8 mouse cellular contexts compared by ENCODE assay signal in genomic region chr9:36968713-36969112, GRCm38 (mm10).
DNase-seq lines count a peak whose midpoint lies in the region; ATAC-seq and TF ChIP-seq lines count a peak whose summit lies in the region.

No protein-coding gene starts in this region.

- H3K4me2 ChIP-seq in CH12.LX (ENCODE audit: insufficient read depth, low read depth, poor library complexity, severe bottlenecking), result no peak overlapping the region
- no peak overlapping the region for H3K4me2 ChIP-seq in forebrain, postnatal 0 days (ENCODE audit: low read depth)
- no peak overlapping the region for H3K4me2 ChIP-seq in neural tube, embryonic 15.5 days

- no peaks in the 10 kb centered on the region for H3K27me3 ChIP-seq in heart, adult 2 months (ENCODE audit: control insufficient read depth, insufficient read depth, low read length)
- H3K27me3 ChIP-seq in heart, embryonic 10.5 days (ENCODE audit: insufficient read depth, poor library complexity, severe bottlenecking), result peaks cover 9% of the 10 kb centered on the region; the same call in 1 of the 2 replicates
- H3K27me3 ChIP-seq in CH12.LX (replicated peaks), result peaks cover 7% of the 10 kb centered on the region
- H3K27me3 ChIP-seq in forebrain, postnatal 0 days (ENCODE audit: insufficient read depth, low read length), result no peaks in the 10 kb centered on the region
- peaks cover 83% of the 10 kb centered on the region for H3K27me3 ChIP-seq in limb, embryonic 10.5 days (ENCODE audit: low read depth, poor library complexity, severe bottlenecking)
- H3K27me3 ChIP-seq in neural tube, embryonic 15.5 days (replicated peaks), result no peaks in the 10 kb centered on the region

- intact Hi-C loops in heart, adult 2 months (cut with DNase I), result loop anchor here (1.0 to 10.0 kb wide), 3 partner anchors 52 to 356 kb away; no protein-coding TSS in a partner anchor

- H3K27ac ChIP-seq in heart, adult 2 months, result no peak overlapping the region
- H3K27ac ChIP-seq in heart, embryonic 10.5 days, result no peak overlapping the region
- no peak overlapping the region for H3K27ac ChIP-seq in CH12.LX (ENCODE audit: insufficient read depth, low read depth)
- H3K27ac ChIP-seq in forebrain, postnatal 0 days (ENCODE audit: low read depth, low read length), result no peak overlapping the region
- no peak overlapping the region for H3K27ac ChIP-seq in limb, embryonic 10.5 days
- no peak overlapping the region for H3K27ac ChIP-seq in neural tube, embryonic 15.5 days (replicated peaks)

- dilution Hi-C loops in CH12.LX (cut with MboI; ENCODE audit: extremely low pct_ligation_motif_present, extremely low pct_unique_long_range_greater_than_20kb, low sequenced_read_pairs), result no loop called here

- no peaks in the 10 kb centered on the region for H3K79me2 ChIP-seq in heart, adult 2 months (replicated peaks; ENCODE audit: control insufficient read depth, insufficient read depth, low read length)
- no peaks in the 10 kb centered on the region for H3K79me2 ChIP-seq in CH12.LX (replicated peaks; ENCODE audit: control insufficient read depth, extremely low read depth, insufficient read depth, poor library complexity, severe bottlenecking)

- H3K36me3 ChIP-seq in heart, adult 2 months (ENCODE audit: control insufficient read depth, insufficient read depth, low read length), result no peaks in the 10 kb centered on the region
- no peaks in the 10 kb centered on the region for H3K36me3 ChIP-seq in heart, embryonic 10.5 days
- H3K36me3 ChIP-seq in CH12.LX (replicated peaks in 1 of 2; ENCODE audit: control insufficient read depth in 1 of 2, insufficient read depth in 1 of 2, low read length in 1 of 2), result no peaks in the 10 kb centered on the region
- no peaks in the 10 kb centered on the region; the same call in 1 of the 2 replicates for H3K36me3 ChIP-seq in forebrain, postnatal 0 days (ENCODE audit: insufficient read depth)
- H3K36me3 ChIP-seq in limb, embryonic 10.5 days, result no peaks in the 10 kb centered on the region
- H3K36me3 ChIP-seq in neural tube, embryonic 15.5 days, result 0 out of 2 replicates have a peak, but pooled peaks cover 5% of the 10 kb centered on the region

- TF ChIP-seq POLR2A in heart, adult 2 months (IDR thresholded peaks at IDR 0.05; ENCODE audit: insufficient read depth, low read depth, low read length), result no peak
- no peak for TF ChIP-seq POLR2A in CH12.LX (IDR thresholded peaks at IDR 0.05; ENCODE audit: low read depth, low read length)

- in situ Hi-C loops in CH12.LX (cut with MboI; ENCODE audit: low pct_ligation_motif_present, low pct_unique_long_range_greater_than_20kb, low sequenced_read_pairs), result no loop called here

- peak; percentile 65 for ATAC-seq in forebrain, postnatal 0 days
- 0 out of 2 replicates have a peak, but pooled peaks have one; percentile 28 for ATAC-seq in neural tube, embryonic 15.5 days (ENCODE audit: low FRiP score)

- peak; percentile 8 for TF ChIP-seq RAD21 in CH12.LX (IDR thresholded peaks at IDR 0.05; ENCODE audit: low read depth, low read length)

- peak; percentile 86 for TF ChIP-seq CTCF in heart, adult 2 months (IDR thresholded peaks at IDR 0.05)
- TF ChIP-seq CTCF in CH12.LX (conservative IDR thresholded peaks at IDR 0.05 in 1 of 2, IDR thresholded peaks at IDR 0.05 in 1 of 2; ENCODE audit: low read depth in 2 of 2, low read length in 2 of 2), result peak; percentile 71 to 73
- TF ChIP-seq CTCF in forebrain, postnatal 0 days (IDR thresholded peaks at IDR 0.05; ENCODE audit: low read depth), result peak; percentile 89

- DNase-seq in heart, adult 2 months, result peak; percentile 26 to 39
- no peak for DNase-seq in heart, embryonic 10.5 days (ENCODE audit: low spot score)
- DNase-seq in CH12.LX (ENCODE audit: extremely low read depth), result peak; percentile 61
- peak; percentile 47 to 49 for DNase-seq in cerebellum, adult 18-20 months
- DNase-seq in forebrain, postnatal 0 days, result peak; percentile 77
- DNase-seq in limb, embryonic 10.5 days (ENCODE audit: low spot score), result peak; percentile 75
- no peak for DNase-seq in spleen, postnatal 4 days (ENCODE audit: low spot score in 2 of 2)

- H3K4me3 ChIP-seq in heart, adult 2 months, result no peak overlapping the region
- H3K4me3 ChIP-seq in heart, embryonic 10.5 days, result no peak overlapping the region
- H3K4me3 ChIP-seq in CH12.LX (replicated peaks in 1 of 3; ENCODE audit: low read depth in 2 of 3, low read length in 2 of 3, poor library complexity in 1 of 3), result no peak overlapping the region
- H3K4me3 ChIP-seq in forebrain, postnatal 0 days (ENCODE audit: low read depth, low read length), result no peak overlapping the region
- H3K4me3 ChIP-seq in limb, embryonic 10.5 days, result no peak overlapping the region
- H3K4me3 ChIP-seq in neural tube, embryonic 15.5 days (replicated peaks), result no peak overlapping the region

- WGBS in heart, adult 2 months, result 47% methylated on average over 7 of the region's 7 CpGs
- 49% methylated on average over 7 of the region's 7 CpGs for WGBS in heart, embryonic 10.5 days
- WGBS in forebrain, postnatal 0 days, result 33% methylated on average over 7 of the region's 7 CpGs
- 48% methylated on average over 7 of the region's 7 CpGs for WGBS in limb, embryonic 10.5 days
- WGBS in neural tube, embryonic 15.5 days, result 44% methylated on average over 7 of the region's 7 CpGs

- no peak for TF ChIP-seq EP300 in heart, adult 2 months (IDR thresholded peaks at IDR 0.05; ENCODE audit: insufficient read depth, low read depth, low read length)
- TF ChIP-seq EP300 in CH12.LX (IDR thresholded peaks at IDR 0.05; ENCODE audit: low read length), result no peak

- no peak overlapping the region for H3K9ac ChIP-seq in heart, adult 2 months (ENCODE audit: low read depth, low read length)
- no peak overlapping the region for H3K9ac ChIP-seq in CH12.LX (ENCODE audit: insufficient read depth, low read depth)
- no peak overlapping the region for H3K9ac ChIP-seq in forebrain, postnatal 0 days
- H3K9ac ChIP-seq in neural tube, embryonic 15.5 days (replicated peaks), result no peak overlapping the region

- no peaks in the 10 kb centered on the region; the same call in 1 of the 2 replicates for H3K4me1 ChIP-seq in heart, adult 2 months (ENCODE audit: control insufficient read depth, insufficient read depth, low read length)
- H3K4me1 ChIP-seq in heart, embryonic 10.5 days, result peaks cover 22% of the 10 kb centered on the region
- H3K4me1 ChIP-seq in CH12.LX (ENCODE audit: control insufficient read depth in 1 of 2, insufficient read depth in 2 of 2), result peaks cover 0 to 19% of the 10 kb centered on the region in 2 experiments; a peak in 1 of 4 replicates
- H3K4me1 ChIP-seq in forebrain, postnatal 0 days (ENCODE audit: insufficient read depth), result no peaks in the 10 kb centered on the region
- peaks cover 43% of the 10 kb centered on the region for H3K4me1 ChIP-seq in limb, embryonic 10.5 days
- H3K4me1 ChIP-seq in neural tube, embryonic 15.5 days, result peaks cover 37% of the 10 kb centered on the region

- H3K9me3 ChIP-seq in heart, embryonic 10.5 days, result no peaks in the 10 kb centered on the region
- no peaks in the 10 kb centered on the region for H3K9me3 ChIP-seq in CH12.LX (replicated peaks; ENCODE audit: low read length)
- no peaks in the 10 kb centered on the region for H3K9me3 ChIP-seq in forebrain, postnatal 0 days (ENCODE audit: low read length)
- no peaks in the 10 kb centered on the region for H3K9me3 ChIP-seq in limb, embryonic 10.5 days (replicated peaks)
- no peaks in the 10 kb centered on the region for H3K9me3 ChIP-seq in neural tube, embryonic 15.5 days (replicated peaks)

TF ChIP-seq in CH12.LX, 34 proteins besides CTCF, POLR2A, EP300 and RAD21:
- TF ChIP-seq SMC3 (IDR thresholded peaks at IDR 0.05; ENCODE audit: low read depth, low read length), result peak; percentile 53
- no peak for TF ChIP-seq POLR2AphosphoS2 (IDR thresholded peaks at IDR 0.05; ENCODE audit: low read depth, low read length)
TF ChIP-seq in CH12.LX: peak in this region for 1.

Comparison
In these comparisons a context has a peak if more than half of its experiments do, and no peak if none do; other contexts are left out.
1. DNase-seq: peak in heart, adult 2 months (2 of 2), CH12.LX (single experiment), cerebellum, adult 18-20 months (2 of 2), forebrain, postnatal 0 days (single experiment) and limb, embryonic 10.5 days (single experiment); none in heart, embryonic 10.5 days (single experiment) and spleen, postnatal 4 days (0 of 2).
2. Peak in every context shown above with its lines, with median percentiles within 50 percentile points of each other: CTCF ChIP-seq.